9 mouse cellular contexts compared by ENCODE assay signal in genomic region chr5:122402772-122403171, GRCm38 (mm10). TPM values are rescaled to one million over a fixed set of nuclear protein-coding genes. Genes with fewer than 3 reads are reported as not detected.
DNase-seq lines count a peak whose midpoint lies in the region; ATAC-seq and TF ChIP-seq lines count a peak whose summit lies in the region.
"Had no signal": no experiment of that assay in that cellular context is flagged by ENCODE, and none has a peak within 500 bp of the region (broad histone marks: within the 10 kb centered on the region; RNA-seq: fewer than 3 reads in every experiment).

No protein-coding gene starts in this region.

- WGBS in hindbrain, embryonic 16.5 days, result 87% methylated on average over 5 of the region's 5 CpGs
- WGBS in hindbrain, embryonic 11.5 days, result 90% methylated on average over 5 of the region's 5 CpGs
- 56% methylated on average over 5 of the region's 5 CpGs for WGBS in heart, embryonic 14.5 days
- 73% methylated on average over 5 of the region's 5 CpGs for WGBS in lung, embryonic 15.5 days

- no peak overlapping the region for H3K9ac ChIP-seq in hindbrain, embryonic 16.5 days (ENCODE audit: low read depth, low read length)
- no peak overlapping the region for H3K9ac ChIP-seq in hindbrain, embryonic 11.5 days (ENCODE audit: low read depth, low read length)
- H3K9ac ChIP-seq in heart, embryonic 14.5 days (ENCODE audit: low read length), result no peak overlapping the region
- H3K9ac ChIP-seq in lung, embryonic 15.5 days, result no peak overlapping the region
- H3K9ac ChIP-seq: embryonic facial prominence, embryonic 12.5 days had no signal

- no peak overlapping the region for H3K4me3 ChIP-seq in hindbrain, embryonic 16.5 days (ENCODE audit: low read length)
- H3K4me3 ChIP-seq in hindbrain, embryonic 11.5 days (ENCODE audit: low read depth, low read length), result no peak overlapping the region
- H3K4me3 ChIP-seq in heart, embryonic 14.5 days (ENCODE audit: control insufficient read depth in 1 of 2, insufficient read depth in 1 of 2, low read depth in 1 of 2, low read length in 2 of 2), result no peak overlapping the region
- H3K4me3 ChIP-seq in lung, embryonic 15.5 days, result no peak overlapping the region
- H3K4me3 ChIP-seq: embryonic facial prominence, embryonic 12.5 days had no signal

- H3K4me1 ChIP-seq in hindbrain, embryonic 16.5 days (ENCODE audit: control insufficient read depth, insufficient read depth, low read depth, low read length), result no peaks in the 10 kb centered on the region
- no peaks in the 10 kb centered on the region for H3K4me1 ChIP-seq in hindbrain, embryonic 11.5 days (replicated peaks; ENCODE audit: control insufficient read depth, insufficient read depth, low read length)
- H3K4me1 ChIP-seq in heart, embryonic 14.5 days (ENCODE audit: control insufficient read depth in 2 of 2, insufficient read depth in 2 of 2, low read length in 2 of 2), result peaks cover 6 to 20% of the 10 kb centered on the region in 2 experiments; a peak in 3 of 4 replicates
- peaks cover 14% of the 10 kb centered on the region; the same call in 1 of the 2 replicates for H3K4me1 ChIP-seq in lung, embryonic 15.5 days
- H3K4me1 ChIP-seq: embryonic facial prominence, embryonic 12.5 days had no signal

- no peaks in the 10 kb centered on the region for H3K9me3 ChIP-seq in hindbrain, embryonic 16.5 days (ENCODE audit: control insufficient read depth, low read length)
- H3K9me3 ChIP-seq in hindbrain, embryonic 11.5 days (ENCODE audit: control insufficient read depth, low read length), result no peaks in the 10 kb centered on the region
- H3K9me3 ChIP-seq in heart, embryonic 14.5 days (ENCODE audit: control insufficient read depth, low read length), result no peaks in the 10 kb centered on the region
- no peaks in the 10 kb centered on the region for H3K9me3 ChIP-seq in lung, embryonic 15.5 days
- H3K9me3 ChIP-seq: embryonic facial prominence, embryonic 12.5 days had no signal

- no peak for TF ChIP-seq POLR2A in brain, embryonic 14.5 days (IDR thresholded peaks at IDR 0.05; ENCODE audit: borderline replicate concordance, extremely low read depth, insufficient read depth, insufficient read length, poor library complexity, severe bottlenecking)

- H3K4me2 ChIP-seq in hindbrain, embryonic 16.5 days (ENCODE audit: low read length), result no peak overlapping the region
- no peak overlapping the region for H3K4me2 ChIP-seq in hindbrain, embryonic 11.5 days (replicated peaks; ENCODE audit: low read depth, low read length)
- no peak overlapping the region for H3K4me2 ChIP-seq in heart, embryonic 14.5 days (ENCODE audit: low read length)
- H3K4me2 ChIP-seq in lung, embryonic 15.5 days, result no peak overlapping the region
- H3K4me2 ChIP-seq: embryonic facial prominence, embryonic 12.5 days had no signal

- DNase-seq in hindbrain, embryonic 11.5 days (ENCODE audit: low spot score), result no peak
- peak; percentile 19 for DNase-seq in brain, embryonic 14.5 days (ENCODE audit: low read depth)
- no peak for DNase-seq in thymus, postnatal 36 days
- DNase-seq: thymus, adult 18-20 months had no signal

- H3K27ac ChIP-seq in hindbrain, embryonic 16.5 days (ENCODE audit: low read depth, low read length), result no peak overlapping the region
- no peak overlapping the region for H3K27ac ChIP-seq in hindbrain, embryonic 11.5 days (ENCODE audit: low read depth, low read length)
- H3K27ac ChIP-seq in heart, embryonic 14.5 days (replicated peaks in 1 of 2; ENCODE audit: control insufficient read depth in 1 of 2, insufficient read depth in 1 of 2, low read depth in 2 of 2, low read length in 2 of 2), result peak overlapping the region in 1 of 2 experiments; percentile 52; a peak in 1 of 4 replicates
- no peak overlapping the region for H3K27ac ChIP-seq in lung, embryonic 15.5 days
- H3K27ac ChIP-seq: embryonic facial prominence, embryonic 12.5 days had no signal

- peak; percentile 48 for ATAC-seq in hindbrain, embryonic 16.5 days
- ATAC-seq in hindbrain, embryonic 11.5 days (ENCODE audit: low FRiP score), result no peak
- 0 out of 2 replicates have a peak, but pooled peaks have one; percentile 51 for ATAC-seq in heart, embryonic 14.5 days (ENCODE audit: insufficient number of reproducible peaks, insufficient read depth, low FRiP score, low read depth)
- peak; percentile 56; the same call in 1 of the 2 replicates for ATAC-seq in lung, embryonic 15.5 days (ENCODE audit: borderline replicate concordance, extremely low read depth, low FRiP score, low TSS enrichment)
- ATAC-seq in activated CD4-positive, CD25-positive, alpha-beta regulatory T cell, adult 4 months, result no peak

- no peak for TF ChIP-seq CTCF in brain, embryonic 14.5 days (IDR thresholded peaks at IDR 0.05; ENCODE audit: borderline replicate concordance, extremely low read depth, insufficient read depth, insufficient read length)

- peaks cover 49% of the 10 kb centered on the region for H3K36me3 ChIP-seq in hindbrain, embryonic 16.5 days (ENCODE audit: control insufficient read depth, insufficient read depth, low read length)
- H3K36me3 ChIP-seq in hindbrain, embryonic 11.5 days (ENCODE audit: control insufficient read depth, insufficient read depth, low read length), result peaks cover 12% of the 10 kb centered on the region
- H3K36me3 ChIP-seq in heart, embryonic 14.5 days (ENCODE audit: control insufficient read depth, insufficient read depth, low read length), result peaks cover 74% of the 10 kb centered on the region
- H3K36me3 ChIP-seq in lung, embryonic 15.5 days, result peaks cover 68% of the 10 kb centered on the region

- no peaks in the 10 kb centered on the region for H3K27me3 ChIP-seq in hindbrain, embryonic 16.5 days (replicated peaks; ENCODE audit: control insufficient read depth, insufficient read depth, low read length)
- no peaks in the 10 kb centered on the region for H3K27me3 ChIP-seq in hindbrain, embryonic 11.5 days (ENCODE audit: control insufficient read depth, insufficient read depth, low read length)
- no peaks in the 10 kb centered on the region for H3K27me3 ChIP-seq in heart, embryonic 14.5 days (ENCODE audit: control insufficient read depth, insufficient read depth, low read length)
- no peaks in the 10 kb centered on the region for H3K27me3 ChIP-seq in lung, embryonic 15.5 days
- H3K27me3 ChIP-seq: embryonic facial prominence, embryonic 12.5 days had no signal

RNA-seq across cellular contexts. Expression of gene Arpc3, which starts 11.1 kb away (rescaled TPM):
- polyA plus RNA-seq in hindbrain, embryonic 16.5 days (2015; fragmentation: Nextera tagmentation; extraction: Ambion mirVana), result 139 and 158 TPM in 2 replicates
- polyA plus RNA-seq in hindbrain, embryonic 11.5 days (2014; fragmentation: Nextera tagmentation; extraction: Ambion mirVana), result 53.8 and 68.9 TPM in 2 replicates
- polyA plus RNA-seq in brain, embryonic 14.5 days (2012; rRNA removed), result 265 and 282 TPM in 2 replicates
- 37.9 and 46.4 TPM in 2 replicates for polyA plus RNA-seq in heart, embryonic 14.5 days (2014; fragmentation: Nextera tagmentation; extraction: Ambion mirVana)
- 152 and 160 TPM in 2 replicates for polyA plus RNA-seq in lung, embryonic 15.5 days (2015; fragmentation: Nextera tagmentation; extraction: Ambion mirVana)
- 100 to 1,000 TPM; 443 to 614 TPM for polyA plus RNA-seq in activated CD4-positive, CD25-positive, alpha-beta regulatory T cell, adult 4 months (2017; shearing (Covaris generic))

RNA-seq across cellular contexts. Expression of gene Anapc7, which starts 18.7 kb away (rescaled TPM):
- polyA plus RNA-seq in hindbrain, embryonic 16.5 days (2015; fragmentation: Nextera tagmentation; extraction: Ambion mirVana), result 47.3 and 51.2 TPM in 2 replicates
- polyA plus RNA-seq in hindbrain, embryonic 11.5 days (2014; fragmentation: Nextera tagmentation; extraction: Ambion mirVana), result 27.1 and 33.7 TPM in 2 replicates
- polyA plus RNA-seq in brain, embryonic 14.5 days (2012; rRNA removed), result 43.1 and 53.4 TPM in 2 replicates
- polyA plus RNA-seq in heart, embryonic 14.5 days (2014; fragmentation: Nextera tagmentation; extraction: Ambion mirVana), result 19.8 and 22.3 TPM in 2 replicates
- 43.9 and 46.2 TPM in 2 replicates for polyA plus RNA-seq in lung, embryonic 15.5 days (2015; fragmentation: Nextera tagmentation; extraction: Ambion mirVana)
- 10 to 100 TPM; 13.4 to 23.7 TPM for polyA plus RNA-seq in activated CD4-positive, CD25-positive, alpha-beta regulatory T cell, adult 4 months (2017; shearing (Covaris generic))

RNA-seq across cellular contexts. Expression of gene Fam216a, which starts 30.6 kb away (rescaled TPM):
- 132 and 140 TPM in 2 replicates for polyA plus RNA-seq in hindbrain, embryonic 16.5 days (2015; fragmentation: Nextera tagmentation; extraction: Ambion mirVana)
- 119 and 123 TPM in 2 replicates for polyA plus RNA-seq in hindbrain, embryonic 11.5 days (2014; fragmentation: Nextera tagmentation; extraction: Ambion mirVana)
- 127 and 158 TPM in 2 replicates for polyA plus RNA-seq in brain, embryonic 14.5 days (2012; rRNA removed)
- 55.0 and 64.5 TPM in 2 replicates for polyA plus RNA-seq in heart, embryonic 14.5 days (2014; fragmentation: Nextera tagmentation; extraction: Ambion mirVana)
- 72.4 and 74.9 TPM in 2 replicates for polyA plus RNA-seq in lung, embryonic 15.5 days (2015; fragmentation: Nextera tagmentation; extraction: Ambion mirVana)
- polyA plus RNA-seq in activated CD4-positive, CD25-positive, alpha-beta regulatory T cell, adult 4 months (2017; shearing (Covaris generic)), result 1 to 10 TPM; 9.3 to 9.9 TPM

RNA-seq across cellular contexts. Expression of gene Gpn3, which starts 31.1 kb away (rescaled TPM):
- polyA plus RNA-seq in hindbrain, embryonic 16.5 days (2015; fragmentation: Nextera tagmentation; extraction: Ambion mirVana), result 35.3 and 40.9 TPM in 2 replicates
- 63.5 and 68.1 TPM in 2 replicates for polyA plus RNA-seq in hindbrain, embryonic 11.5 days (2014; fragmentation: Nextera tagmentation; extraction: Ambion mirVana)
- 40.1 and 64.1 TPM in 2 replicates for polyA plus RNA-seq in brain, embryonic 14.5 days (2012; rRNA removed)
- 52.3 and 59.5 TPM in 2 replicates for polyA plus RNA-seq in heart, embryonic 14.5 days (2014; fragmentation: Nextera tagmentation; extraction: Ambion mirVana)
- 70.5 and 70.7 TPM in 2 replicates for polyA plus RNA-seq in lung, embryonic 15.5 days (2015; fragmentation: Nextera tagmentation; extraction: Ambion mirVana)
- polyA plus RNA-seq in activated CD4-positive, CD25-positive, alpha-beta regulatory T cell, adult 4 months (2017; shearing (Covaris generic)), result 10 to 100 TPM; 46.7 to 63.3 TPM

RNA-seq across cellular contexts. Expression of gene Vps29, which starts 48.6 kb away (rescaled TPM):
- 314 and 353 TPM in 2 replicates for polyA plus RNA-seq in hindbrain, embryonic 16.5 days (2015; fragmentation: Nextera tagmentation; extraction: Ambion mirVana)
- polyA plus RNA-seq in hindbrain, embryonic 11.5 days (2014; fragmentation: Nextera tagmentation; extraction: Ambion mirVana), result 220 and 231 TPM in 2 replicates
- polyA plus RNA-seq in brain, embryonic 14.5 days (2012; rRNA removed), result 135 and 150 TPM in 2 replicates
- polyA plus RNA-seq in heart, embryonic 14.5 days (2014; fragmentation: Nextera tagmentation; extraction: Ambion mirVana), result 220 and 249 TPM in 2 replicates
- polyA plus RNA-seq in lung, embryonic 15.5 days (2015; fragmentation: Nextera tagmentation; extraction: Ambion mirVana), result 211 and 224 TPM in 2 replicates
- polyA plus RNA-seq in activated CD4-positive, CD25-positive, alpha-beta regulatory T cell, adult 4 months (2017; shearing (Covaris generic)), result 100 to 1,000 TPM; 248 to 259 TPM

Comparison
In these comparisons a context has a peak if more than half of its experiments do, and no peak if none do; other contexts are left out.
1. ATAC-seq: peak in hindbrain, embryonic 16.5 days (single experiment), heart, embryonic 14.5 days (single experiment) and lung, embryonic 15.5 days (single experiment); none in hindbrain, embryonic 11.5 days (single experiment) and activated CD4-positive, CD25-positive, alpha-beta regulatory T cell, adult 4 months (single experiment).